Mouse (Mus musculus): ENCODE results near the gene Shox2. TPM values are rescaled to one million over a fixed set of nuclear protein-coding genes. Genes with fewer than 3 reads are reported as not detected.

The Shox2 gene
- polyA plus RNA-seq (2016; fragmentation: Nextera tagmentation; extraction: Ambion mirVana) = 2.1 and 15.4 TPM in 2 replicates

DNA sequence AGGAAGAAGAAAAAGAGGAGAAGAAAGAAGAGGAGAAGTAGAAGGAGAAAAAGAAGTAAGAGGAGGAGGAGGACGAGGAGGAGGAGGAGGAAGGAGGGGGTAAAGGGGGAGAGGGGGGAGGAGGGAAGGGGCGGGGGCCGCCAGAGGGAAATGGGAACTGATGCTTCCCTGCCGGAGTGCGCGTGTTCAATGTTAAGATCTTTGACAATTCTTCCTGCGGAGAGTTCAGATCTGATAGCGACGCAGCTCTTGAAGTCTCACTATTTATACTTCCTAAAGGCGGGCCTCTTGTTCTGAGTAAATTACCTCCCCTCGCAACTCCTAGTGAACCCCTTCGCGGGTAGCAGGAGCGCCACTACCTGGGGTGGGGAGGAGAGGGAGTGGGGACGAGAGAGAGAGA, at the start of gene Shox2:
Gene Shox2, minus strand, starts transcription at position 66 of the 400 bp plus-strand sequence.
- WGBS = under 1% methylated on average over 13 of the region's 15 CpGs
- peak within 1 kb of the TSS; percentile 73 for H3K4me3 ChIP-seq
- H3K4me1 ChIP-seq = peaks cover 31% of the 10 kb centered on the region
- H3K9me3 ChIP-seq = no peaks in the 10 kb centered on the region
- no peak for DNase-seq (ENCODE audit: low spot score)
- peaks cover 78% of the 10 kb centered on the region for H3K27me3 ChIP-seq (ENCODE audit: insufficient read depth, poor library complexity, severe bottlenecking)
- no peaks in the 10 kb centered on the region for H3K36me3 ChIP-seq
- H3K27ac ChIP-seq = peak within 1 kb of the TSS; percentile 65

DNA sequence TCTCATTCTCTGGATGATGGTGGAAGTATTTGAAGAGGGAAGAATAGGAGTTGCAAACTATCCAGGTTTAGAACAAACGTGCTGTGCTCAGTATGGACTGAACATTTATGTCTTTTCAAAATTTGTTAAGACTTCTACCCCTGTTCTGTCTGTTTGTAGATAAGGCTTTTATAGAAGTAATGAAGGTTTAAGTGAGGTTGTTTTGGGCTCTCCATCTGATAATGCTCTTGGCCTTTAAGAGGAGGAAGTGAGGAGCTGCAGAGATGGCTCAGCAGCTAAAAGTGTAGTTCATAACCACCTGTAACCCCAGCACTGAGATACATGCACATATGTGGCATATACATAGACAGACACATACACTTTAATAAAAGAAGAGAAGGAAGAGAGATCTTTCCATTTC, 15.2 kb upstream of the Shox2 start:
- no peaks in the 10 kb centered on the region for H3K27me3 ChIP-seq (ENCODE audit: insufficient read depth, poor library complexity, severe bottlenecking)
- H3K9me3 ChIP-seq = no peaks in the 10 kb centered on the region
- H3K4me1 ChIP-seq = no peaks in the 10 kb centered on the region
- WGBS = 89% methylated on average over 1 of the region's 1 CpGs
- no peak overlapping the region for H3K27ac ChIP-seq
- no peak overlapping the region for H3K4me3 ChIP-seq
- peaks cover 31% of the 10 kb centered on the region for H3K36me3 ChIP-seq
- DNase-seq (ENCODE audit: low spot score) = no peak

DNA sequence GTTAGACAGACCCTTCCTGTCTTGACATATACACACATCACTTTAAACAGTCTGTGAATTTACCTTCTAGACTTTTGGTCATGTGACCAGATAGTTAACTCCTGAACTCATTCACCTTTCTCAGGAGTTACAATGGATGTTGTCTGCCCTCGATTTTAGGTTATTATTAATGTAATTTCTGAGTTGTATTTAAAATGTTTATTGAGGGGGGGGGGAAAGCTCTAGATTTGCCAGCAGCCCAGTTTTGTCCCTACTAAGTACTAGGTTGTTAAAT, 4.7 kb upstream of the Shox2 start:
- 9% methylated on average over 1 of the region's 1 CpGs for WGBS
- Histone ChIP-seq H3K27me3 (ENCODE audit: insufficient read depth, poor library complexity, severe bottlenecking) (peaks cover 34% of the 10 kb centered on the region), H3K4me1 (peaks cover 17% of the 10 kb centered on the region; the same call in 1 of the 2 replicates), H3K36me3 (no peaks in the 10 kb centered on the region), H3K9me3 (no peaks in the 10 kb centered on the region), H3K4me3 (peak overlapping the region; percentile 94), H3K27ac (peak overlapping the region; percentile 94)
- no peak for DNase-seq (ENCODE audit: low spot score)

DNA sequence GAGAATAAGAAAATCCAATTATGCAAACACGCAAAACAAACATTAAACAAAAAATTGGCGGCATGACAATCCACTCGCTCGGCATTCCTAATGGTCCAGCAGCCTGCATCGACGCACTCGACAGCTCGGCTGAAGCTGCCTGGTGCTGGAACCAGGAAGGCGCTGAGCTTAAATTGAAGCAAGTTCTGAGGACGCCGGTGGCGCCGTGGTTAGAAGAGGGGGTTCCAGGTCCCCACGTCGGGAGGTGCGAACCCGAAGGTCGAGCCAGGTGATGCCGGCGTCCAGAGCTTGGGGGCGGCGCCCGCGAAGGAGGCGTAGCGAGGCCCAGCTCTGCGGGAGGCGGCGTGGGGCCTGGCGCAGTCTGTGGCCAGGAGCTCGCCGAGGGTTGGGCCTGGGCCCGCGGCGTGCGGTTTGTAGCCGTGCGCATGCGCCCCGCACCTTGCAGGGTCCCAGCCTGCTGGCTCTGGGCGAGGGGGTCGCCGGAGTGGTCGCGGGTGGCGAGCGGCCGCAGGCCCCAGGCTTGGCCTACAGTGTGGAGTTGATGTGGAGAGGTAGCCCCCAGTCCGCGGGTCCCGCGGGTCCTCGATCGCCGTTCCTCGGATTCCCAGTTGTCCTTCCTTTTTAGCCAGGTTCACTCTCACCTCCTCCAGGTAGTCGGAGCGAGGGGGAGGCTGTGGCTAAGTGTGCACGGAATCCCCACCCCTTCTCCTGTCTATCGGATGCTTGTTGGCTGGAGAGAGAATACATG, 4.1 kb upstream of the Shox2 start:
- Histone ChIP-seq H3K36me3 (no peaks in the 10 kb centered on the region), H3K27ac (peak overlapping the region; percentile 94), H3K4me1 (peaks cover 22% of the 10 kb centered on the region), H3K27me3 (ENCODE audit: insufficient read depth, poor library complexity, severe bottlenecking) (peaks cover 39% of the 10 kb centered on the region), H3K9me3 (no peaks in the 10 kb centered on the region), H3K4me3 (peak overlapping the region; percentile 94)
- WGBS = under 1% methylated on average over 60 of the region's 60 CpGs
- DNase-seq (ENCODE audit: low spot score) = peak; percentile 94

DNA sequence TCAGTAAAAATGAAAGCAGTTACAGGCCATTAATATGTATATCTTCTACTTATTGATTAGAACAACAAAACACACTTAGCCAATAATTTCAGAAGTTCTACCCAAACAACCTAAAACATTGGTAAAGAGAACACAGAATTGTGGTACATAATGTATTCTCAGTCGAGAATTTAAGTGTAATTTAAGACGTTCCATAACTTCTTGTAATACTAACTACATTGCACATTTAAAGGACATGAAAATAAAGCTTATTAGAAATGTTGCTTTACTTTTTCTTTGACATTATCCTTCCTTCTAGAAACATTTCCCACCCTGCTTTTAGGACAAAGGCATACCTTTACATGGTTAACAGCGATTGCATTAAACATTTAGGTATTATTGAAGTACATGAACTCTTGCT, 1.9 kb upstream of the Shox2 start:
- 18% methylated on average over 3 of the region's 3 CpGs for WGBS

DNA sequence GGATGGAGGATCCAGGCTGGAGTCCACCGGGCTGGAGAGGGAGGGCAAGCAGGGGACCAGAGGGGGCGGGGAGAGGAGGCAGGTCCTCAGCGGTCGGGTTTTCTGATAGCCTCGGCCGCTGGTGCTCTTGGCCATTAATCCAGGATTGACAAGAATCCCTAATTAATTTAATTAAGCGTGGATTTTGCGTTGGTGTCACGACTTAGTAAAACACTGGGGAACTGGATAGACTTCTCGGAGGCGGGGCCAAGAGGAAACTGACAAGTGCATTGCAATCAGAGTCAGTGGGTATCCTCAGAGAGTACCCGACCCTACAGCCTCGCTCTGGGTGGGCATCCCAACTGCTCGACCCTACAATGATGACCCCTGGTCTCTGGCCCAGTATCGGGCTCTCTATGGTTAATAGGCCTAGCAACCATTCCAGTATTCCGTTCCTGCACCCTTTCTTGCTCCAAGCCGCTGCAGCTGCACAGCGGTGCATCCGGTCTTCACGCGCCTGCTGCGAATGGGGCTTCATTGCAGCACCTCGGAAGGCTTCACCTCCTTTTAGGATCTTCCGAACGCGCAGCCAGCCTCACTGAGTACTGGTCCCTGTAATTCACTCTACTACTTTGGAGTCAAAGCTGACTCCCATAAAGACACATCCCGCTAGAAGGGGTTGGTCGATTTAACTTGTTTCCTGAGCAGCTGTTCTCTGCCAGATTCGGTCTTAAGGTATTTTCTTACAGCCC, 775 bp upstream of the Shox2 start:
- H3K4me3 ChIP-seq = peak overlapping the region; percentile 73
- H3K36me3 ChIP-seq = no peaks in the 10 kb centered on the region
- H3K27me3 ChIP-seq (ENCODE audit: insufficient read depth, poor library complexity, severe bottlenecking) = peaks cover 72% of the 10 kb centered on the region
- no peak for DNase-seq (ENCODE audit: low spot score)
- under 1% methylated on average over 29 of the region's 29 CpGs for WGBS
- H3K4me1 ChIP-seq = peaks cover 31% of the 10 kb centered on the region
- peak overlapping the region; percentile 3; the same call in 1 of the 2 replicates for H3K27ac ChIP-seq
- H3K9me3 ChIP-seq = no peaks in the 10 kb centered on the region

More for the DNA sequence above, 1.9 kb upstream of the Shox2 start:
- Histone ChIP-seq H3K36me3 (no peaks in the 10 kb centered on the region), H3K27ac (no peak overlapping the region), H3K9me3 (no peaks in the 10 kb centered on the region), H3K4me1 (peaks cover 30% of the 10 kb centered on the region), H3K27me3 (ENCODE audit: insufficient read depth, poor library complexity, severe bottlenecking) (peaks cover 61% of the 10 kb centered on the region), H3K4me3 (no peak overlapping the region)
- no peak for DNase-seq (ENCODE audit: low spot score)

DNA sequence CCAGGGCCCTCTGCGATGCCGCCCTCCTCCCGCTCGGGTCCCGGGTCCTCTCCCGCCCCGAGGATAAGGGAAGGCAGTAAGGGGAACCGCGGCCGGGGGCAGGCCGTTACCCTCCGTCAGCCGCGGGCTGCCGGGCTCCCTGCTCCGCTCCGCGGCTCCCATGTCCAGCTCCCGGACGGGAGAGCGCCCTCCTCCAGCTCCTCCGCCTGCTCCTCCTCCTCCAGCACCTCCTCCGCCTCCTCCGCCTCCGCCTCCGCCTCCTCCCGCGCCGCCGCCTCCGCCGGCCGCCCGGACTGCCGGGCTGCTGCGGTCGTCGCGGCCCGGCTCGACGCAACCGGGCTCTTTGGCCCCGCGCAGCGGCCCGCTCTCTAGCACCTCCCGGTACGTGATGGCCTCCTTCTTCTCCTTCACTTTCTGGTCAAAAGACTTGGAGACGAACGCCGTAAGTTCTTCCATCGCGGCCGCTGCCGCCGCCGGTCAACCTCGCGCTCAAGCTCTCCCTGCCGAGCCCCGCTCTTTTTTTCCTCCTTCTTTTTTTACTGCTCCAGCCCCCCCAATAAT, 390 bp downstream of the Shox2 start, which contains the start of gene Rsrc1:
Gene Rsrc1, plus strand, starts transcription at position 290 of the 561 bp plus-strand sequence.
- Histone ChIP-seq H3K9me3 (no peaks in the 10 kb centered on the region), H3K27ac (peak within 1 kb of the TSS; percentile 65), H3K4me1 (peaks cover 27% of the 10 kb centered on the region), H3K4me3 (peak within 1 kb of the TSS; percentile 73), H3K36me3 (no peaks in the 10 kb centered on the region), H3K27me3 (ENCODE audit: insufficient read depth, poor library complexity, severe bottlenecking) (peaks cover 81% of the 10 kb centered on the region)
- DNase-seq (ENCODE audit: low spot score) = no peak
- under 1% methylated on average over 54 of the region's 62 CpGs for WGBS

DNA sequence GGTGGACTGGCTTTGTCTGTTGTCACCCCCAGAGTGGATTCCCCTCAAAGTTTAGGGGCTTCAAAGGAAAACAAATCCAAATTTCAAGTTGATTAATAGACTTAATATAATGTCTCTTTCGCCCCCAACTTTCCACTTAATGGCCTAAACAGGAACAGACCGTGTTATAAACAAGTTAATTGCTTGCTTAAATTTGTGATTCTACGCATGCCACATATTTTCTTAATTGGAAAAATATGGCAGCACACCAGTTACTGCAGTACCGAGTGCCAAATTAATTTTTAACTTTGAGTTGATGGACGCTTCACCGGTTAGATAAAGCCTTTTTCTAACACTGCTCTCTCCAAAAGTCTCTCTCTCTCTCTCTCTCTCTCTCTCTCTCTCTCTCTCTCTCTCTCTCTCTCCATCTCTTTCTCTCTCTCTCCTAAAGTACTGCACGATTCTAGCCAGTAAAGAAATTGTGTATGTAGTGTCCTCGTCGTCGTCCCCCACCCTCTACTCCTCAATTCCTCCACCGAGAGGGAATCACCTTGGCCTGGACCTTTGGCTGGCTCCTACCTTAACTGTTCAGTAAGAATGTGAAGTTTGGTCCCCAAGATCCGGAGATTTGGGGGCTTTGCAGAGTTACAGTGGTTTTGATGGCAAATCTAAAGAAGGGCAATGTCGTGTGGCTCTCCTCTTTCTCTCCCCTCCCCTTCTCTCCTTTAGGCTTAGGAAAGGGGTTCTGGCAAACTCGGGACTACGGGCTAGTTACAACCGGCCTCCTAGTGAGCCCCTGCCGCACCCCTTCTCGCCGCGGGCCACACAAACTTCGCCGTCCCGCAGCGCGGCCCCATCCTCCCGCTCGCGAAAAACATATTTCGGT, 1.2 kb downstream of the Shox2 start:
- Histone ChIP-seq H3K27ac (peak overlapping the region; percentile 65), H3K9me3 (no peaks in the 10 kb centered on the region), H3K36me3 (no peaks in the 10 kb centered on the region), H3K4me1 (peaks cover 27% of the 10 kb centered on the region), H3K4me3 (peak overlapping the region; percentile 73), H3K27me3 (ENCODE audit: insufficient read depth, poor library complexity, severe bottlenecking) (peaks cover 90% of the 10 kb centered on the region)
- no peak for DNase-seq (ENCODE audit: low spot score)
- WGBS = 4% methylated on average over 29 of the region's 29 CpGs

DNA sequence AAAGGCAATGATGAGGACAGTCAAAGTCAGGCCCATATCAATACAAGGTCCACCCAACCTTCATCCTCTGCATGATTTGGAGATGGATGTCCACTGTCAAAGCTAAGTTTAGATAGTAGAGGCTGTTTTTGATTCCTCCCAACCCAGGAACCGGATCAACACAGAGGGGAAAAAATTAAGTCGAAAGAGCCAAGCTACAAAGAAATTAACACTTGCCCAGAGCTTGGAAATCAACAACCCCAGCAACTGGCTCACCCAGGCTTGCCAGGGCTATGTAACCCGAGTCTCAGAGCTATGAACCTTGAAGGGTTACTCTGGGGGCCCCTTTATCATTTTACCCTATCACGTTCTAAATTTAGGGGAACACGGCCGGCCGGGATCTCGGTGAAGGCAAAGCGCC, 2.1 kb downstream of the Shox2 start:
- H3K9me3 ChIP-seq = no peaks in the 10 kb centered on the region
- H3K36me3 ChIP-seq = no peaks in the 10 kb centered on the region
- peak overlapping the region; percentile 73; the same call in 1 of the 2 replicates for H3K4me3 ChIP-seq
- H3K4me1 ChIP-seq = peaks cover 27% of the 10 kb centered on the region
- WGBS = 4% methylated on average over 9 of the region's 9 CpGs
- no peak overlapping the region for H3K27ac ChIP-seq
- H3K27me3 ChIP-seq (ENCODE audit: insufficient read depth, poor library complexity, severe bottlenecking) = peaks cover 95% of the 10 kb centered on the region
- no peak for DNase-seq (ENCODE audit: low spot score)

DNA sequence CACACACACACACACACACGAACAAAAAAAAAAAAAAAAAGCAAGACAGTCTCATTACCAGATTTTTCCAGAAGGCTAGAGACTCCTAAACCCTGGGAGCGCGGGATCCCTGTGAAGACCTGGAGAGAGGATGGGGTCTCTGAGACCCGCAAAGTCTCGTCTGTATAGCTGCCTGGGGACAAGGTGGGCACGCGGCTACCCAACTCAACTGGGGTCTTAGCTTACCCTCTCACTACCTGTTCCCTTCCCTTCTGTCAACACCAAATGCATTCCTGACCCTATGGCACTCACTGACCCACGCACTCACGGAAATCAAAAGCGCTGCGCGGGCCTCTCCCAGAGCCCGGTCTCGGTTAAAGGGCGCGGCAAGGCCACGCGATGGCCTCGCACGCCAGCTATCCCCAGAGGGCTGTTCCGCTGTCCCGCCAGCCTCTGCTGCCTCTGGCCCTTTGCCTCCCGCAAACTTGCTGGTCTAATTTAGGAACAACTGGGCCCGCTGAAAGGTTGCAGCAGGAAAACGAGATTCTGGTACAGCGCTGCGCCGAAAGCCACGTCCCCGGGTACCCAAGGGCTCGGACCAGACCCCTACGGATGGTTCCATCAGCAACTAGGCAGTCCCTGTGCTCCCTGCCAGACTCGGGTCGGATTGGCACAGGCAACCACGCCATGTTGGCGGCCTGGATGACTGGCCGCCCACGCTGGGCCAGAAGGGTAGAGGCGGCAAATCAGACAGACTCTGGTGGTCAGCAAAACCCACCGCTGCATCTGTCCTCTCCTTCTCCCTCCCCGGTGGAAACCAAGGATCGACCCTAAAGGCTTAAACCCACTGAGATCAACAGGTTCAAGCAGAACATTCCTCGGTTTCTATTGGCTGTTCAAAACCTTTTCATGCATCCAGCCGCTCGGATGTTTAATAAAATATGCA, 2.9 kb downstream of the Shox2 start:
- Histone ChIP-seq H3K4me1 (peaks cover 28% of the 10 kb centered on the region), H3K4me3 (peak overlapping the region; percentile 51), H3K27ac (no peak overlapping the region), H3K36me3 (no peaks in the 10 kb centered on the region), H3K9me3 (no peaks in the 10 kb centered on the region), H3K27me3 (ENCODE audit: insufficient read depth, poor library complexity, severe bottlenecking) (peaks cover 95% of the 10 kb centered on the region)
- no peak for DNase-seq (ENCODE audit: low spot score)
- WGBS = under 1% methylated on average over 45 of the region's 45 CpGs

DNA sequence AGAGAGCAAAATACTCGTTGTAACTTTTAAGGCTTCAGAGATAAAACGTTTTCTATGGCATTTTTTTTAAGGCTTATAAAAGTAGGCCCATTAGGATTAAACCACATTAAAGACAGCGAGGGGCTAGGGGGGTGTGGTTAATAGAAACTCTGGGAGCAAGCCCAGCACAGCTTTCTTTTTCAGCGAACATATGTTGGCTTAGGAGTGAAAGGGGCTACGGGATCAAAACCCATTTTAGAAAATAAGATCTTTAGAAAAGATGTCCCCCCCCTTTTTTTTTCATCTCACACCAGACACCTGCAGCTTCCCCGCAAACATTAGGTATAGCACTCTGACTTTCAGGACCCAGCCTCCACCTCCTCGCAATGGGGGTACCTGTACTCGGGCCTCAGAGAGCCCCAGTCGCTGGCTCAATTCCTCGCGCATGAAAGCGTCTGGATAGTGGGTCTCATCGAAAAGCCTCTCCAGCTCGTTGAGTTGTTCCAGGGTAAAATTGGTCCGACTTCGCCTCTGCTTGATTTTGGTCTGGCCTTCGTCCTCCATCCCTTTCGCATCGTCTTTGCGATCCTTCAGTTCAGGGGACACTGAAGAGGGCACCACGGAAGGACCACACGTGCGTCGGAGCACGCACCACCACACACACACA, 3.6 kb downstream of the Shox2 start:
- Histone ChIP-seq H3K4me1 (peaks cover 34% of the 10 kb centered on the region), H3K36me3 (no peaks in the 10 kb centered on the region), H3K9me3 (no peaks in the 10 kb centered on the region), H3K27me3 (ENCODE audit: insufficient read depth, poor library complexity, severe bottlenecking) (peaks cover 97% of the 10 kb centered on the region), H3K27ac (no peak overlapping the region), H3K4me3 (peak overlapping the region; percentile 51)
- WGBS = 3% methylated on average over 25 of the region's 25 CpGs
- DNase-seq (ENCODE audit: low spot score) = no peak
